Comparison of ENCODE assay signal across 8 mouse cellular contexts in the genomic region with DNA sequence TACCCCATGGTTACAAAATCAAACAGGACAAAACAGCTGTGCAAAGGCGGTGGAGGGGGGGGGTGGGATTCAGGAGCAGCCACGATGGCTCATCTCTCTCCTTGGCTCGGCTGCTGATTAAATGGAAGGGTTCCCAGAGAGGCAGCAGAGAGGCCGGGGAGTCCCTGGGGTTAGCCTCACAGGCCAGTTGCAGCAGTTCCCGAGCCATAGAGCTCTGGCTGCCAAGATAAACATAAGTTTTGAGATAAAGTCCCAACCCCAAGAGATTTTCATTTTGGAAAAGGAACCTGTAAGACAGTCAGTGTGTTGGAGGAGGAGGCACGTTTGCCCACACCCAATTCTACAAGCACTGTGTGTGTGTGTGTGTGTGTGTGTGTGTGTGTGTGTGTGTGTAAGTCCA.
DNase-seq lines count a peak whose midpoint lies in the region; ATAC-seq lines count a peak whose summit lies in the region.

No protein-coding gene starts in this region.

- ATAC-seq in erythroid progenitor cell, adult 5-6 weeks (replicated peaks; ENCODE audit: low FRiP score, poor library complexity, severe bottlenecking): no peak

- intact Hi-C loops in heart, postnatal 25 days (cut with DNase I): no loop called here
- intact Hi-C loops in left cerebral cortex, postnatal 25 days (cut with DNase I): no loop called here

- peak; percentile 34 to 42 for DNase-seq in cerebellum, postnatal 14 days
- DNase-seq in cerebellum, adult 11 months: no peak
- peak; percentile 59 to 77 for DNase-seq in adrenal gland, postnatal 36 days
- peak; percentile 75 for DNase-seq in heart, postnatal 25 days (ENCODE audit: low spot score)
- DNase-seq in lung, postnatal 10 days: peak; percentile 89
- no peak for DNase-seq in left cerebral cortex, postnatal 25 days (ENCODE audit: low spot score in 2 of 2)
- DNase-seq in left cerebral cortex, adult 9 months (ENCODE audit: low spot score in 2 of 2): no peak

Comparison
In these comparisons a context has a peak if more than half of its experiments do, and no peak if none do; other contexts are left out.
1. DNase-seq: peak in cerebellum, postnatal 14 days (2 of 2), adrenal gland, postnatal 36 days (2 of 2), heart, postnatal 25 days (single experiment) and lung, postnatal 10 days (single experiment); none in cerebellum, adult 11 months (single experiment), left cerebral cortex, postnatal 25 days (0 of 2) and left cerebral cortex, adult 9 months (0 of 2).